Mouse (Mus musculus) layer of hippocampus, adult 9-10 months (tissue): ENCODE measurements at regions not wholly inside any gene's neighbourhood (a gene's known extent, or its start where the extent isn't known, plus 50 kb on each side); places are given as distances from the start of the nearest gene placed in this dataset.

Source experiments
- DNase-seq: peaks from one replicate; pipeline ENCODE4 v3.0.0; 2022; ENCODE audit warnings: low spot score

DNA sequence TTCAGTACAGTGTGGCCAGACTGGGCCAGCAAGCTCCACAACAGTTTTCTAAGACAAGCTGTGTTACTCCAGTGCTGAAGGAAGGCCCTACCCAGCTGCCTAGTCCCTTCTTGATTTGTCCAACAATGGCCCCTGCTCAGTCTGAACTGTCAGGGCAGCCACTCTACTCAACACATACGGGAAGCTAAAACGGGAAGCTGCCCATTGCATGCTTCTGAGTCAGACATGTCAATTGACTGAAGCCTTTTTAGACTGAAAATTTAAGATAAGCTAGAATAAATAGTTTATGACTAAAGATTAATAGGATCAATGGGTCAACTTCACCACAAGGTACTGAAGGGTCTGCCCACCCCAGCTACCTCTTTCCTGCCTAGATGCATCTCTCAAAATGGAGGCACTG lies 181.4 kb upstream of the Cdyl start:
- no peak for DNase-seq

- DNase-seq = no peak
Observed at GRCm38 (mm10) chr13:35482340-35482739, 177.3 kb upstream of the Cdyl start.

DNA sequence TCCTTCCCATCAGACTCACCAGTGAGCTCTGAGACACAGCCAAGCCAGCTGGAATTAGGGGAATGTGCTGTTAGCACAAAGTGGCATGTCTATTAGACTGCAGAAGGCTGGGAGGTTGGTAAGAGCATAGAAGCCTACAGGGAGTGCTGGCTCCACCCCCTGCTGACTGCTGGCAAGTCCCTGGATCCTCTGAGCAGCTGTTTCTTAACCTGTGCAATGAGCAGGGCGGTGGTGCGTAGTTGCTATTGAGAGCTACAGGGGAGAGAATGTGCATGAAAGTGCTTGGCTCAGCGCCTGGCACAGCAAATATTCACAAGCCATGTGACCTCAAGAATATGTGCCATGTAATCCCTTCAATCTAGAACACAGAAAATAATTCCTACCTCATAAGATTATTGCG lies 173.5 kb upstream of the Cdyl start:
- DNase-seq = no peak

- no peak for DNase-seq
Observed at GRCm38 (mm10) chr13:35499776-35500175, 159.9 kb upstream of the Cdyl start.

DNA sequence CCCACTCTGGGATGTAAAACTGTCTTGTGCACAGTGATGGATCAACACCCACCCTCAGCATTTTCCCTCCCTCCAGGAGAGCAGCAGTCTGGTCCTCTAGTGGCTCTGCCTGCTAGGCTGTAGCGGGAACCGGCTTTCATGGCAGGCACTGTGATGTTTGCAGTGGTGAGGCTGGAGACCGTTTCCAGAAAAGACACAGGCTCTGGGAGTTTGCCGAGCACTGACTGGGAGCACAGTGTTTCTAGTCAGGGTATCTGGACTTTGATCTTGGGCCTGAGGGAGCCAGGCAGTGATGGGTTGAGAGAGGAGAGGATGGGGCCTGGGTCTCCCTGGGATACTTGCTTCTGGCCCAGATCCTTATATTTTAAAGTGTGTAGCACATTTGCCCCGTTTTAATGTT lies 158.7 kb upstream of the Cdyl start:
- DNase-seq = no peak

- peak; percentile 22 for DNase-seq
Observed at GRCm38 (mm10) chr13:35501351-35502146, 158.1 kb upstream of the Cdyl start.

GRCm38 (mm10) chr13:35502147-35502522 lies 157.5 kb upstream of the Cdyl start:
- no peak for DNase-seq

DNA sequence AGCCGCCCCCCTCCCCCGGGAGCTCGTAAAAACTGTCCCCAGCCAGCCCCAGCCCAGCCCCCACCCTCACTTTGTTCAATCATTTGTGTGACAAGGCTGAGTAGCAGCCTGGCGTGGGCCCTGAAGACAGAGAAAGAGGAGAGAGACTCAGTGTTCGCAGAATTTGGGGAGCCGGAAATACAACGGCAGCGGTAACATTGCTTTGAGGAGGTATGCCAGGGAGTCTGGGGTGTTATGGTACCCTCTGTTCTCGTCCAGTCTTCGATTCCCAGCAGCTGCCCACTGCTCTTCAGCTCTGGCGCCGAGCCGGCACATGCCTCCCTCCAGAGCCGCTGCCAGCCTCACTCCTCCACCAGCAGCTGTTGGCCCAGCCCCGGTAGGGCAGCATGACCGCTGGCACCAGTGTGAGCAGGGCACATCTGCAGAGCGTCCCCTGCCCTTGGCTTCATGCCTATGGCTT lies 156.2 kb upstream of the Cdyl start:
- peak; percentile 29 for DNase-seq

DNA sequence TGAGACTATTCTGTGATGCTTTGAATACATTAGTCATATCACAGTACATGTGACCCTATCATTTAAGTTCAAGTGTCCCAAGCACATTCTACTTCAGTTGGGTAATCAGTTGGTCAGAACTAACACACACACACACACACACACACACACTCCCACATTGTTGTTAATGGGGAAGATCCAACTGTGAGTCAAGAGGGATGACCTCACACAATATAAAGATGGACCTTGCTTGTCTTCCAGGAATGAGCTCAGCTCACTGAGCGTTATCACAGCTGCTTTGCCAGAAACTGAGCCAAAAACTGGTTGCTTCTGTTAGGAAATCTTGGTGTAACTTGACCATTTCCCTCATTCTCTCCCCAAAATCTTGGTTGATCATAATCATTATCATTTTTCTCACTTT lies 152.4 kb upstream of the Cdyl start:
- no peak for DNase-seq

DNA sequence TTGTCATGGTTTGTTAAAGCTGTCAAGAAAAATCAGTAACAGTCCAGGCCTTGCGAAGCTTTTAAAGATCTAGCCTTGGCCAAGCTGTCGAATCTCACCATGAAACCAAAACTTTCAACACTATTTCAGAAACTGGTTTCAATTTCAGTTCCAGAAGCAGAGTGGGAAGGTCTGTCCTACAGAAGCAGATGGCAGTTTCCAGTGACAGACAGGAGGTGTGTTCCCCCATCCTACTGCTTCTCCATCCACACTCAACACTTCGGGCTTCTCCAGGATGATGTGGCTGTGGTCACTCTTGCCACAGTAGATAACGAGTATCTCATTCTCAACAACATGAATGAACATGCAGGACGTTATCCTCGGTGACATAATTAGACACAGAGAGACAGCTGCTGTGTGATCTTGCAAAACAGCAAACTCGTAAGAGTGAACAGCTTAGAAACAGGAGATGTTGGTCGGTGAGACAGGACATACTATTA lies 147.6 kb upstream of the Cdyl start:
- no peak for DNase-seq

- no peak for DNase-seq
Observed at GRCm38 (mm10) chr13:35513120-35513519, 146.5 kb upstream of the Cdyl start.

DNA sequence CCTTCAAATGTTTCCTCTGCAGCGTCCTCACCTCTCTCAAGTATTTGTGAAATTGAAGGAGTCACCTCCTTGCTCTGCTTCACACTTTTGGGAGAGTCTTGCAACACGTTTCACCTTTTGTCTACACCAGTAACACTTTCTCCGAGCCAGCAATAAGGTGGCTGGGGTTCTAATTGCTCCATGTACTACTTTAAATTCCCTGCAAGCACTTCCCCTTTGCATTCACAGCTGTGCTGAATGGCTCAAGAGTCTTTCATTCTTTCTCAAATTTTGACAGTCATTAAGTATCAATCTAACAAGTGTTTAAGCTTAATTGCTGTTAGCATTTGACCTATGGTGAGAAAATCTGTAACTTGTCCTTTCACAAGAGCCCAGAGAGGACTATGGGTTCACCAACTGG lies 144.3 kb upstream of the Cdyl start:
- no peak for DNase-seq

- DNase-seq = no peak
Observed at GRCm38 (mm10) chr13:35517692-35518091, 141.9 kb upstream of the Cdyl start.

GRCm38 (mm10) chr13:35522272-35522671 lies 137.4 kb upstream of the Cdyl start:
- no peak for DNase-seq

GRCm38 (mm10) chr13:35529577-35529976 lies 130.1 kb upstream of the Cdyl start:
- DNase-seq = no peak

- DNase-seq = no peak
Observed at GRCm38 (mm10) chr13:35537106-35537505, 122.5 kb upstream of the Cdyl start.

- no peak for DNase-seq
Observed at GRCm38 (mm10) chr13:35537936-35538335, 121.7 kb upstream of the Cdyl start.

- DNase-seq = no peak
Observed at GRCm38 (mm10) chr13:35540433-35540832, 119.2 kb upstream of the Cdyl start.

DNA sequence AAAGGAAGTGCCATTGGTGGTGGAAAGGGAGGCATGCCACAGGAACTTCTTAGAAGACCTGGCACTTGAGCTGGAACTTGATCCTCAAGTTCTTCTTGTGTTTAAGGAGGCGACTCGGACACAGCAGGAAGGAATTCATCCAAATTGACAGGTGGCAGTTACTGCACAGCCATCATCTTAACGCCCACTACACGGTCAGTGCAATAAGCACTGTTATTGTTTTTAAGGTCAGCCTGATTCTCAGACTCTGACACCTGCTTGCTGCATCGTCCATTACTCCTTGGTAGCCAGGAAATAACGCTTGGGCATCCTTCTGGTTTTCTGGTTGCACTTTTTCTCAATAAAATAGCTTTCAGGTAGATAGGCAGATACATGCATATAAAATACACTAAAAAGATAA lies 118.6 kb upstream of the Cdyl start:
- DNase-seq = no peak

DNA sequence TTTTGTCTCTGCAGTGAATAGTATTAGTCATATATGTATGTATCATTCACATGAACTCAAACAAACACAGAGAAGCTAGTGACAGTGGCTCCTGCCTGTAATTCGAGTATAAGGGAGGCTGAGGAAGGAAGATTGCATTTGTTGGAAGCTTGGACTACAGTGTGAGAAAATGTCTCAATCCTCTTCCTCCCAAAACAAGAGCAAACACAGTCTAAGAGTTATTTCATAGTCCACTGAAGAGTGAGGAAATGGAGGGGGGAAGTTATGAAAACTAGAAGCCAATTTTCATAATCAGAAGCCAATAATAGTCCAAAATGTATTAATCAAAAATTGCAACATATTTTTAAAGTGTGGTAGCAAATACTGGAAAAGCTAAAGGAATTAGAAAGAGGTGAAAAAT lies 95.6 kb upstream of the Cdyl start:
- DNase-seq = no peak

DNA sequence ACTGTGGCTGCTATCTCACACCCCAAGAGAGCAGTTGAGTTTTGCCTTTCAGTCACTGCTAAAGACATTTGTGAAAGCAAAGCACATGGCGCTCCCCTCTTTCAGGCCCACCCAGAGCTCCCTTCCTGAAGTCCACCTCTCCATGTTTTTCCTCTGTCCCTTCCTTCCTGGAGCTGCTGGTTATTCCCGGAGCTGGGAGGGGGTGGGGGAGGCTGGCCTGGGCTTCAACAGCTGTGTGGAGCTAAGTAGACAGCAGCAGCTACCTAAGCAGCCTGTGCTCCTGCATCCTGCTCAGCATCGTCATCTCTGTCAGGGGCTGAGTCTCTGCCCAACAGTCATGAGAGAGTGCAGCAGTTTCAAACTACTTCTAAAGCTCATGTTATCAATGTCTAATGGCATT lies 78.0 kb upstream of the Cdyl start:
- no peak for DNase-seq

DNA sequence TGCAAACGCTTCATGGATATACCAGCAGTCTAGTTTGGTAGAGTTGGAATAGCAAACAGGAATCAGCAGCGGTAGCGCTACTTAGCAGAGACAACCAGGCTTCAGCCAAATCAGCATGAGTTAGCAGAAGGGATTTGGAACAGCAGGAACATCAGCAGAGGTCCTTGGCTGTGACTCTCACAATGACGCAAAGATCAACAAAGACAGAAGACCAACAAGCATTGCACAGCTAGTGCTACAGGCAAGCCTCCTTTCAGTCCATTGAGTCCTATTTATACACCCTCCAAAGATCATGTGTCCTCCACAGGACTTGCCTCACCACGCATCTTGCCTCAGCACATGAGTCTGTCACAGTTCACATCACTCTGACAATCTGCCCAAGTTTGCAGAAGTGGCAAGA lies 61.6 kb upstream of the Cdyl start:
- no peak for DNase-seq

- no peak for DNase-seq
Observed at GRCm38 (mm10) chr13:35601560-35602135, 58.0 kb upstream of the Cdyl start.

- DNase-seq = no peak
Observed at GRCm38 (mm10) chr13:35603080-35603479, 56.6 kb upstream of the Cdyl start.
